ENCODE assay signal across 13 mouse cellular contexts in genomic region chr17:74272683-74273205, GRCm38 (mm10). TPM values are rescaled to one million over a fixed set of nuclear protein-coding genes. Genes with fewer than 3 reads are reported as not detected.
A peak's percentile ranks its signal among the peaks of the same experiment; 100 is the strongest.
DNase-seq lines count a peak whose midpoint lies in the region; ATAC-seq lines count a peak whose summit lies in the region.
"Had no signal": no experiment of that assay in that cellular context is flagged by ENCODE, and none has a peak within 500 bp of the region (broad histone marks: within the 10 kb centered on the region; RNA-seq: fewer than 3 reads in every experiment).

No protein-coding gene starts in this region.

- no peak overlapping the region for H3K4me2 ChIP-seq in hindbrain, embryonic 12.5 days (replicated peaks)
- H3K4me2 ChIP-seq in hindbrain, embryonic 11.5 days (replicated peaks; ENCODE audit: low read depth, low read length) = no peak overlapping the region
- no peak overlapping the region for H3K4me2 ChIP-seq in midbrain, embryonic 13.5 days (replicated peaks)
- H3K4me2 ChIP-seq in midbrain, embryonic 14.5 days (ENCODE audit: low read length) = no peak overlapping the region
- H3K4me2 ChIP-seq in intestine, embryonic 16.5 days (ENCODE audit: low read depth, low read length) = no peak overlapping the region
- H3K4me2 ChIP-seq: embryonic facial prominence, embryonic 13.5 days; neural tube, embryonic 12.5 days had no signal

- no peak for DNase-seq in hindbrain, embryonic 11.5 days (ENCODE audit: low spot score)
- DNase-seq in midbrain, embryonic 14.5 days = no peak
- DNase-seq in testis, postnatal 10 days (ENCODE audit: low spot score) = peak; percentile 42
- no peak for DNase-seq in urinary bladder, postnatal 10 days (ENCODE audit: low spot score)
- no peak for DNase-seq in forebrain, embryonic 10.5 days (ENCODE audit: extremely low spot score, low spot score)
- DNase-seq: adrenal gland, postnatal 10 days; cerebellum, adult 11-12 months; right cerebral cortex, postnatal 25 days had no signal

- no peak overlapping the region for H3K4me3 ChIP-seq in hindbrain, embryonic 12.5 days
- H3K4me3 ChIP-seq in hindbrain, embryonic 11.5 days (ENCODE audit: low read depth, low read length) = no peak overlapping the region
- no peak overlapping the region for H3K4me3 ChIP-seq in midbrain, embryonic 13.5 days (replicated peaks)
- no peak overlapping the region for H3K4me3 ChIP-seq in midbrain, embryonic 14.5 days (replicated peaks; ENCODE audit: low read depth, low read length)
- no peak overlapping the region for H3K4me3 ChIP-seq in intestine, embryonic 16.5 days (ENCODE audit: low read length)
- H3K4me3 ChIP-seq in forebrain, embryonic 10.5 days = no peak overlapping the region
- H3K4me3 ChIP-seq: embryonic facial prominence, embryonic 13.5 days; neural tube, embryonic 12.5 days had no signal

- 0 out of 2 replicates have a peak, but pooled peaks cover 2% of the 10 kb centered on the region for H3K36me3 ChIP-seq in hindbrain, embryonic 12.5 days
- H3K36me3 ChIP-seq in hindbrain, embryonic 11.5 days (ENCODE audit: control insufficient read depth, insufficient read depth, low read length) = no peaks in the 10 kb centered on the region
- H3K36me3 ChIP-seq in midbrain, embryonic 13.5 days = 0 out of 2 replicates have a peak, but pooled peaks cover 5% of the 10 kb centered on the region
- H3K36me3 ChIP-seq in midbrain, embryonic 14.5 days (ENCODE audit: control insufficient read depth, insufficient read depth, low read length) = no peaks in the 10 kb centered on the region
- no peaks in the 10 kb centered on the region for H3K36me3 ChIP-seq in intestine, embryonic 16.5 days (ENCODE audit: control insufficient read depth, insufficient read depth, low read length)
- peaks cover 48% of the 10 kb centered on the region for H3K36me3 ChIP-seq in forebrain, embryonic 10.5 days (replicated peaks)
- H3K36me3 ChIP-seq: embryonic facial prominence, embryonic 13.5 days had no signal

- no peak overlapping the region for H3K27ac ChIP-seq in hindbrain, embryonic 12.5 days
- no peak overlapping the region; the same call in 1 of the 2 replicates for H3K27ac ChIP-seq in hindbrain, embryonic 11.5 days (ENCODE audit: low read depth, low read length)
- H3K27ac ChIP-seq in midbrain, embryonic 13.5 days = no peak overlapping the region
- no peak overlapping the region for H3K27ac ChIP-seq in midbrain, embryonic 14.5 days (replicated peaks; ENCODE audit: low read depth, low read length)
- H3K27ac ChIP-seq in intestine, embryonic 16.5 days (ENCODE audit: low read length) = no peak overlapping the region
- no peak overlapping the region for H3K27ac ChIP-seq in forebrain, embryonic 10.5 days
- H3K27ac ChIP-seq: embryonic facial prominence, embryonic 13.5 days; neural tube, embryonic 12.5 days had no signal

- no peaks in the 10 kb centered on the region for H3K4me1 ChIP-seq in hindbrain, embryonic 12.5 days
- no peaks in the 10 kb centered on the region for H3K4me1 ChIP-seq in hindbrain, embryonic 11.5 days (replicated peaks; ENCODE audit: control insufficient read depth, insufficient read depth, low read length)
- no peaks in the 10 kb centered on the region for H3K4me1 ChIP-seq in midbrain, embryonic 13.5 days (replicated peaks)
- H3K4me1 ChIP-seq in midbrain, embryonic 14.5 days (ENCODE audit: control insufficient read depth, insufficient read depth, low read length) = no peaks in the 10 kb centered on the region
- peaks cover 3% of the 10 kb centered on the region; the same call in 1 of the 2 replicates for H3K4me1 ChIP-seq in intestine, embryonic 16.5 days (ENCODE audit: control insufficient read depth, insufficient read depth, low read length)
- H3K4me1 ChIP-seq in forebrain, embryonic 10.5 days = no peaks in the 10 kb centered on the region
- H3K4me1 ChIP-seq: embryonic facial prominence, embryonic 13.5 days; neural tube, embryonic 12.5 days had no signal

- no peaks in the 10 kb centered on the region for H3K27me3 ChIP-seq in hindbrain, embryonic 12.5 days
- no peaks in the 10 kb centered on the region for H3K27me3 ChIP-seq in hindbrain, embryonic 11.5 days (ENCODE audit: control insufficient read depth, insufficient read depth, low read length)
- no peaks in the 10 kb centered on the region for H3K27me3 ChIP-seq in midbrain, embryonic 13.5 days
- H3K27me3 ChIP-seq in midbrain, embryonic 14.5 days (ENCODE audit: control insufficient read depth, insufficient read depth, low read length) = no peaks in the 10 kb centered on the region
- H3K27me3 ChIP-seq in intestine, embryonic 16.5 days (replicated peaks; ENCODE audit: control insufficient read depth, insufficient read depth, low read length) = no peaks in the 10 kb centered on the region
- no peaks in the 10 kb centered on the region for H3K27me3 ChIP-seq in forebrain, embryonic 10.5 days (ENCODE audit: poor library complexity, severe bottlenecking)
- H3K27me3 ChIP-seq: embryonic facial prominence, embryonic 13.5 days; neural tube, embryonic 12.5 days had no signal

- ATAC-seq in hindbrain, embryonic 12.5 days (ENCODE audit: low FRiP score) = 0 out of 2 replicates have a peak, but pooled peaks have one; percentile 32
- ATAC-seq in hindbrain, embryonic 11.5 days (ENCODE audit: low FRiP score) = no peak
- peak; percentile 34; the same call in 1 of the 2 replicates for ATAC-seq in midbrain, embryonic 13.5 days
- ATAC-seq in midbrain, embryonic 14.5 days (ENCODE audit: low FRiP score, low TSS enrichment) = no peak
- peak; percentile 28; the same call in 1 of the 2 replicates for ATAC-seq in intestine, embryonic 16.5 days

- H3K9ac ChIP-seq in hindbrain, embryonic 12.5 days = no peak overlapping the region
- H3K9ac ChIP-seq in hindbrain, embryonic 11.5 days (ENCODE audit: low read depth, low read length) = no peak overlapping the region
- no peak overlapping the region for H3K9ac ChIP-seq in midbrain, embryonic 13.5 days (replicated peaks)
- no peak overlapping the region for H3K9ac ChIP-seq in midbrain, embryonic 14.5 days (replicated peaks; ENCODE audit: low read length)
- H3K9ac ChIP-seq in intestine, embryonic 16.5 days (ENCODE audit: low read depth, low read length) = no peak overlapping the region
- H3K9ac ChIP-seq: embryonic facial prominence, embryonic 13.5 days; neural tube, embryonic 12.5 days had no signal

- no peaks in the 10 kb centered on the region for H3K9me3 ChIP-seq in hindbrain, embryonic 12.5 days (replicated peaks)
- no peaks in the 10 kb centered on the region for H3K9me3 ChIP-seq in hindbrain, embryonic 11.5 days (ENCODE audit: control insufficient read depth, low read length)
- no peaks in the 10 kb centered on the region for H3K9me3 ChIP-seq in midbrain, embryonic 13.5 days
- H3K9me3 ChIP-seq in midbrain, embryonic 14.5 days (ENCODE audit: control insufficient read depth, low read length) = no peaks in the 10 kb centered on the region
- no peaks in the 10 kb centered on the region for H3K9me3 ChIP-seq in intestine, embryonic 16.5 days (ENCODE audit: control insufficient read depth, low read length)
- peaks cover 15% of the 10 kb centered on the region for H3K9me3 ChIP-seq in forebrain, embryonic 10.5 days
- H3K9me3 ChIP-seq: embryonic facial prominence, embryonic 13.5 days; neural tube, embryonic 12.5 days had no signal

- 79% methylated on average over 16 of the region's 16 CpGs for WGBS in hindbrain, embryonic 12.5 days
- 86% methylated on average over 16 of the region's 16 CpGs for WGBS in hindbrain, embryonic 11.5 days
- 81% methylated on average over 16 of the region's 16 CpGs for WGBS in midbrain, embryonic 13.5 days
- WGBS in midbrain, embryonic 14.5 days = 86% methylated on average over 16 of the region's 16 CpGs
- 78% methylated on average over 16 of the region's 16 CpGs for WGBS in intestine, embryonic 16.5 days
- WGBS in forebrain, embryonic 10.5 days = 77% methylated on average over 16 of the region's 16 CpGs

RNA-seq across cellular contexts. Expression of gene Memo1, which starts 22.6 kb away (rescaled TPM):
- 68.5 and 69.2 TPM in 2 replicates for polyA plus RNA-seq in hindbrain, embryonic 12.5 days (2016; fragmentation: Nextera tagmentation; extraction: Ambion mirVana)
- polyA plus RNA-seq in hindbrain, embryonic 11.5 days (2014; fragmentation: Nextera tagmentation; extraction: Ambion mirVana) = 82.3 and 86.9 TPM in 2 replicates
- 66.3 and 66.7 TPM in 2 replicates for polyA plus RNA-seq in midbrain, embryonic 13.5 days (2015; fragmentation: Nextera tagmentation; extraction: Ambion mirVana)
- polyA plus RNA-seq in midbrain, embryonic 14.5 days (2014; fragmentation: Nextera tagmentation; extraction: Ambion mirVana) = 59.3 and 64.0 TPM in 2 replicates
- 63.6 and 70.2 TPM in 2 replicates for polyA plus RNA-seq in intestine, embryonic 16.5 days (2015; fragmentation: Nextera tagmentation; extraction: Ambion mirVana)
- polyA plus RNA-seq in forebrain, embryonic 10.5 days (2016; fragmentation: Nextera tagmentation; extraction: Ambion mirVana) = 89.7 and 95.9 TPM in 2 replicates

RNA-seq across cellular contexts. Expression of gene Dpy30, which starts 51.0 kb away (rescaled TPM):
- polyA plus RNA-seq in hindbrain, embryonic 12.5 days (2016; fragmentation: Nextera tagmentation; extraction: Ambion mirVana) = 200 and 211 TPM in 2 replicates
- polyA plus RNA-seq in hindbrain, embryonic 11.5 days (2014; fragmentation: Nextera tagmentation; extraction: Ambion mirVana) = 243 and 251 TPM in 2 replicates
- 213 and 220 TPM in 2 replicates for polyA plus RNA-seq in midbrain, embryonic 13.5 days (2015; fragmentation: Nextera tagmentation; extraction: Ambion mirVana)
- 199 and 211 TPM in 2 replicates for polyA plus RNA-seq in midbrain, embryonic 14.5 days (2014; fragmentation: Nextera tagmentation; extraction: Ambion mirVana)
- 216 and 246 TPM in 2 replicates for polyA plus RNA-seq in intestine, embryonic 16.5 days (2015; fragmentation: Nextera tagmentation; extraction: Ambion mirVana)
- 303 TPM in 2 replicates for polyA plus RNA-seq in forebrain, embryonic 10.5 days (2016; fragmentation: Nextera tagmentation; extraction: Ambion mirVana)

Comparison
In these comparisons a context has a peak if more than half of its experiments do, and no peak if none do; other contexts are left out.
1. ATAC-seq: peak in hindbrain, embryonic 12.5 days (single experiment), midbrain, embryonic 13.5 days (single experiment) and intestine, embryonic 16.5 days (single experiment); none in hindbrain, embryonic 11.5 days (single experiment) and midbrain, embryonic 14.5 days (single experiment).